Mouse (Mus musculus): ENCODE measurements around the gene Fam32a.

The Fam32a gene

DNA sequence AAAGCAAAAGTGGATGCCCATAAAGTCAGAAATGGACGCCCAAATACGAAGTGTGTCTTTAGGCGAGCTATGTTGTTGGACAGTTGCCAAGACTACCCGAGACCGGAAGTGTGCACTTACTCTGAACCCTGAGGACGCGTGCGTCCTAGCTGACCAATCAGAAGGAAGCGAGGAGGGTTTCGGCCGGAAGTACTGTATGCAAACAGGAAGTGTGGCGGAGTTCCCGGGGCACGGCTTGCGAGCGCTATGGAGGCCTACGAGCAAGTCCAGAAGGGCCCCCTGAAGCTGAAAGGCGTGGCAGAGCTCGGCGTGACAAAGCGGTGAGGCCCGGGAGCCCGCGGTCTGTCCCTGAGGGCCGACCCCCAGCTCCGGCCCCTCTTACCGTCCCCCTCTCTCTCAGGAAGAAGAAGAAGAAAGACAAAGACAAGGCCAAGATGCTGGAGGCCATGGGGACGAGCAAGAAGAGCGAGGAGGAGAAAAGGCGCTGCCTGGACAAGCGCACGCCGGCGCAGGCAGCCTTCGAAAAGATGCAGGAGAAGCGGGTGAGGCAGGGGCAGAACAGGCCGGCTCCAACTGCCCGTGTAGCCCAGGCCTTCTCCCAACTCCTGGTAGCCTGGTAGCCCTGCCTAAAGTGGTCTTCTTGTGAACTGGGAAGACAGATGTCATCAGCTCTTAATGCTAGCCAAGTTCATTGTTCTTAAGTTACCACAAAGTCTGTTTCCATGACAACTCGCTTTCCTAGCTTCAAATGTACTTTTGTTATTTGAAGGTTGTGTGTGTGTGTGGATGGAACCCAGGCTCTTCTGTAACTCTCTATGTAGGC is at the start of gene Fam32a:
Gene Fam32a, plus strand, starts transcription at position 190 of the 823 bp plus-strand sequence.
- DNase-seq = peak; percentile 74 to 79

DNA sequence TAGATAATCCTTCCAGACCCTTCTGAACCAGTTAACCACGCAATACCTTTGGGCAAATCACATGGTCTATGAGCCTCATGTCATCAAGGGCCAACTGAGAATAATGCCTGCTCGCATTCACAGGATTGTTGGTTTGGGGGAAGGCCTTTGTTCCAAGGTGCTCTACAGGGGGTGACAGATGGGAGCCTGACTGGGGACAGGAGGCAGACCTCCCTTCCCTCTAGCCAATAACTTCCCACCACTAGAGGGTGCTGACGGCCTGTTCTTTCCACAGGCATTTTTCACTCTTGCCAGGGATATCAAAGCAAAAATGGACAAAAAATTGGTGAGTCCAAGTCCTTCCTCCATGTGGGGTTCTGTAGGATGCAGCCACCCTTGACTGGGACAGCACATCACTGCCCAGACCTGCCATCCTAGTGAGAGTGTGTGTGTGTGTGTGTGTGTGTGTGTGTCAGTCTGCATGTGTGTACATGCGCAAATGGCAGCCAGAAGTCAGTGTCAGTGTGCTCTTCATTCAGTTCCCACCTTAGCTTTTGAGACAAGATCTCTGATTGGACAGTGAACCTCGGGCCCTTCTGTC is 42.1 kb upstream of the Fam32a start:
- peak; percentile 55 to 81 for DNase-seq

DNA sequence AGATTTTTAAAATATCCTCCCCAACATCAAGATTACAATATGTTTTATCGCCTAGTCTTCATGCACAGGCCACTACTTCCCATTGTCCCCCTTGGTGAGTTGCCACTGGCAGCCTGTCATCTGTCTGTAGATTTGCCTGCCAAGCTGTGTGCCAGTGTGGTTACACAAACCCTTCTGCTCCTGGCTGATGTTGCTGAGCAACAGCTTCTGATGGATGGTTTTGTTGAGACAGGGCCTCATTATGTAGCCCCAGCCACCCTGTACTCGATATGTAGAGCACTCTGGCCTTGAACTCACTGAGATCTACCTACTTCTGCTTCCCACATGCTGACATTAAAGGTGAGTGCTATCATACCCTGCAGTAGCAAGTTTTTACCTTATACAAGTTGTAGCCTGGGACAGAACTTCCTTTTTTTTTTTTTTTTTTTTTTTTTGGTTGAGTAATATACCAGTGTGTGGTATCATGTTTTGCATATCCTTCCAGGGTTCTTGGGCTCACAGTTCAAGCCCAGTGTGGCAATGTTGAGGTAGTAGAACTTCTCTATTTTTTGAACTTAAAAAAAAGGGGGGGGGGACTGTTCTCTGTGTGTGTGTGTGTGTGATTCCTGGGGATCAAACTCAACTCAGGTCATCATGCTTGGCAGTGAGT is 35.9 kb upstream of the Fam32a start:
- DNase-seq = peak; percentile 27 to 32

DNA sequence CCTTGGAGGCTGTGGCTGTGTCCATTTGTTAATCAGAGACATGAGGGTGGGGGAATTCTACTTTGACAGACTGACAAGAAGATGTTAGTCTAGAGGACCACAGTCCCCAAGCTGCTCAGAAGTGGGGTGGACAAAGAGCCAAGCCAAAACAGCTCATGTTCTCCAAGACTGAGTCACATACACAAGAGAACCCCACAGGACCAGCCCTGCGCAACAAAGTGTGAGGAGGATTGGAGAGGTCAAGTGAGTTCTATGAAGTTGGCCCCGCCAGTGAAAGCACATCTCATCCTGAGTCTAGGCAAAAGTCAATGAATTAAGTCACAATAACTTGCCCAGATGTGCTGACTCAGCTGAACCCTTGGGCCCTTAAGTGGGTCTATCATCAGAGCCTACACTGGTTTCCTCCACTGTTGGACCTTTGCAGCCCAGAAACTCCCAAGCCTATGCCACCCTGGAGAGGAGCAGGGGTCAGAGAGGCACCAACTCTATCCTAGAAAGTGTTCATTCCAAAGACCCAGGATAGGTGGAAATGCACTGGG is 31.7 kb upstream of the Fam32a start:
- DNase-seq = no peak

DNA sequence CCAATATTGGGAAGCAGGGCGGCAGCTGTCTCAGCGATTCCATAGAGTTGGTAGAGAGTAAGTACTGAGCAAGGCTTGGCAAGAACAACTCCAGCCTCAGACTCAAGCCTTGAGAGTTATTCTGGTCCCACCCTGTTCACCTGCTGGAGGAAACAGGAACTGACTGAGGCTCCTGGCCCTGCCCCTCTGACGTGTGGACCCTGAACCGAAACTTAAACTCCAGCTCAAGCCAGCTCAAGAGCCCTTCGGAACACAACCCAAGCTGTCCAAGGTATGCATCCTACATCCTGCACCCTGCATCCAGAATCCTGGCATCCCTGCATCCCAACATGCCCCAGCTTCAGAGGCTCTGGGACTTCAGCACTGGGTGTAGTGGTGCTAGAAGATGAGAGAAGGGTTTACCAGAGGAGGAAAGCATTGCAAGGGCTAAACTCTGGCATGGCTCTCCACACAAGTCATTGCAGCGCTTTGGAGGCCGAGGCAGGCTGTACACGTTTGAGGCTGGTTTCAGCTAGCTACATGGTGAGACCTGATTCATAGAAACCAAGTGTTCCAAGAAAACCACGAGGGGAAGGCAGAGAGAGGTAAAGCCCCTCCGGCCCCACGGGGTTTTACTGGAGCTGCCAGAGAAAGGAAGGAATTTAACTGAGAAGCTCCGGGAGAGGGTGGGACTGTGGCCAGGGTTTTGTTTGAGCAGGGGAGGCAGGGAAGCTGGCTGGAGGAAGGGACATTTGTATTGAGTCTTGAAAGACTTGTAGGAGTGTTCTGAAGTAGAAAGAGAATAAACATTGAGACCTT is 29.9 kb upstream of the Fam32a start, which contains the start of gene Hsh2d:
Gene Hsh2d, plus strand, starts transcription at position 222 of the 798 bp plus-strand sequence.
- peak; percentile 70 to 78 for DNase-seq

DNA sequence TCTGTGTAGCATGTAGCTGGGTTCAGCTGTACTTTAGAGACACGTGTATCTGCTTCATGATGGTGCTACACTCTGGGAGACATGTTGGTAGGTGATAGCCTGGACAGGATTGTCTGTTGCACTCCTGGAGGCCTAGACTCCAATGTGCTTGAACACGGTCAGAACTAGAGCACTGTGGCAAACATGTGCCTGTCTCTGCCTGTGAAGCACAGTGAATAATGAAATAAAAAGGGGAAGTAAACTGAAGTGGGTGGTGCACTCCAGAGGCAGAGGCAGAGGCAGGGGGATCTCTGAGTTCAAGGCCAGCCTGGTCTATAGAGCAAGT is 29.4 kb upstream of the Fam32a start:
- DNase-seq = no peak

DNA sequence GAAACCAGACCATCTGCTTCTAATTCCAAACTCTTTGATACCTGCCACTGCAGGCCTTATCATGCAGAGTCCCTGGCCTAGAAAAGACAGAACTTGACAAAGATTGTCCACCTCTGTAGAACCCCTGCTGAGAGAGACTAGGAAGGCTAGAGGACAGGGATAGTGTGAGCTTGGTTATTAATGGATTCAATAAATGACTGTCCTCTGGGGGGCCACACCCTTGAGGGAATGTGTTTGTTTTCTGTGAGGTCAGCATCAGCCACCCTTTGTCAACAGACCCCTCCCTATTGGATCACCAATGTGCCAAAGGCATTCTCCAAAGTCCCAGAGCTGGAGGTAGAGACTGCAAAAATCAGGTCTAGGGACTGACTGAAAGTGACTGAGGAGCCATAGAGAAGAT is 27.5 kb upstream of the Fam32a start:
- DNase-seq = no peak

DNA sequence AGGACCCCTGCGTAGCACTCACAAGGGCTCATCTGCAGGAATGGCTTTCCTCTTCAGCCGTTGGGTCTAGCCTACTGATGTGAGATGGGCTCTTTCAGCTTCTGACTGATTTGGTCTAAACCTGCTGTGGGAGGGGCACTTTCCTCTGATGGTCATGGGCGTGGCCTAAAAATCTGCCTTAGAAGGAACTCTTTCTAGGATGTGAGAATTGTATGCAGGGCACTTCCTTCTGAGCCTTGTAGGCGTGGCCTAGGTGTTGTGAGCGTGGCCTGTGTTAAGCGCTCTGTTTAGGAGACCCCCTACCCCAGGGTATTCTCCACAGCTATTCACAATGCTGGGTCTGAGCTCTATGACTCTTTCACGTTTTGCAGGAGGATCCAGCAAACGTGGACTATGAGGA is 21.5 kb upstream of the Fam32a start:
- no peak for DNase-seq

DNA sequence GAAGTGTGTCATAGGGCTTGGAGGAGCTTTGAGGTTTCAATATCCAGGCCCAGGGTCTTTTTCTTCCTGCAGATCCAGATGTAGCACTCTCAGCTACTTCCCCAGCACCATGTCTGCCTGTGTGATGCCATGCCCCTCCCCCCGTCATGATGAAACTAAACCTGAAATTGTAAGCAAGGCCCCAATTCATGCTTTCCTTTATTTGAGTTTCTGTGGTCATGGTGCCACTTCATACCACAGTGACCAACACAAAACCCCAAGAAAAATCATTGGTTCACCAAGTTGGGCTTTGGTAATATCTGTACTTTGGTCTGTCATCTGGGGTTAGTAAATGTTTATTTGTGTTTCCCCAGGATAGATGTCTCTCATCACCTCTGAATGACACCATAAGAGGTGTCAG is 10.9 kb upstream of the Fam32a start:
- no peak for DNase-seq

DNA sequence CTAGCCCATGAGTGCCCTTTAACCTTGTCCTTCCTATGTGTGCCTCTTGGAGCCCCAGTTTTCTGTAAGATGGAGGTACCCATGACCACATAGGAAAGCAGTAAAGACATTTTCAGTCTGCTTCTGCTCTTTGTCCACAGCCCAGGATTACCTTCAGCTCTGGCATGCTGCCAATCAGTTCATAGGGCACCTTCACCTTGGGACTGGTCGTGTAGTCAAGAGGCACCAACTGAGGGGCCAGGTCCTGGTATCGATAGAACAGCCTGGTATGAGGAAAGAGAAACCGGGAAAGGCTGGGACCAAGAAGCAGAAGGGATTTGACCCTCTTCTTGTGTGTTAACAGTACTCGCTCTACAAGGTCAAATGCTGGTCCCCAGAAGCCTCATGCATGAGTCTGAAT is 9.3 kb upstream of the Fam32a start:
- no peak for DNase-seq

DNA sequence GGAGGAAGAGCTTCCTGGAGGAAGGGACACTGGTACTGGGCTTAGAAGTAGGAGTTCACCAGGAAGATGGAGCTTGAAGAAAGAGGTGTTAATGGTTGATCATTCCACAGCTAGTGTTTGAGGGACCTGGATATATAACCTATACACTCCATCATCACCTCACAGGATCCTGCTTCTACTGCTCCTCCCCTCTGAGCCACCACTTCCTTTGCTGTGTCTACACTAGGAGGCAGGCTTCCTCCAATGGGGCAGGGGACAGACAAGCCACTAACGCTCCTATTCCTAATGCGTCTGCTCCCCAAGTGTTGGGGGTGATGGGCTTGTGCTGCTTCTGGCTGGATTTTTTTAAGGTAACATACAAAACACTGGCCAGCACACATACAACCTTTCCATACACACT is 8.8 kb upstream of the Fam32a start:
- DNase-seq = no peak

DNA sequence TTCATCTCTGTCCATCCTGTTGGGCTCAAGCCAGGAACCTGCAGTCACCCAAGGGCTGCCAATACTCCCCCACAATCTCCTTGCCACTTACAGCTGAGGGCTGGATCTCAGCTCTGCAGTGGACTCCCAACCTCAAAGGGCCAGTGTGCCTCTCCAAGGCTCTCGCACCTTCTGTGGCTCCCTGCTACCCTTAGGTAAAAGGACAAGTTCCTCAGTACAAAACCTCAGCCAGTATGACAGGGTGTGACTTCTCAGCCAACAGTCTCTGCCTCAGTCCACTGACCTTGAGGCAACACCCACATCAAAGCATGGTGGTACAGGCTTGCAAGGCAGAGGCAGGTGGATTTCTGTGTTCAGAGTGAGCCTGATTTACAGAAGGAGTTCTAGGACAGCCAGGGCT is 7.7 kb upstream of the Fam32a start:
- DNase-seq = no peak

DNA sequence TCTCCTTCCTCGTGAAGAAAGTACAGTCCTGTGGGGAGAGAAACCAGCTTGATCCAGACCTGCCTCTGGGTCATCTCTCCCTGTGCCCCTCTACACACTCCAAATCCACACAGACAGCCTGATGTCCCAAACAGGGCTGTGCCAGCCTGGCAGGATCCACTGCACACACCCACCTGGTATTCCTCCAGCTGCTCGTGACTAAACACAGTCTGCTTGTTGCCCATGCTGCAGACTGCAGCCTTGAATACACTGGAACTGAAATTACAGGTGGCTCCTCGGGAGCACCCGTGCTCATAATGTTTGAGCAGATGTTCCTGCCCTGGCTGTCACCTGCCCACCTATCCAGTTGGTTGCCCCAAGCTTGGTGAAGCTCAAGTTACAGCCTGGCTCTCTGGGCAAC is 6.8 kb upstream of the Fam32a start, which contains the start of gene Cib3:
Gene Cib3, minus strand, starts transcription at position 87 of the 400 bp plus-strand sequence.
- no peak for DNase-seq

DNA sequence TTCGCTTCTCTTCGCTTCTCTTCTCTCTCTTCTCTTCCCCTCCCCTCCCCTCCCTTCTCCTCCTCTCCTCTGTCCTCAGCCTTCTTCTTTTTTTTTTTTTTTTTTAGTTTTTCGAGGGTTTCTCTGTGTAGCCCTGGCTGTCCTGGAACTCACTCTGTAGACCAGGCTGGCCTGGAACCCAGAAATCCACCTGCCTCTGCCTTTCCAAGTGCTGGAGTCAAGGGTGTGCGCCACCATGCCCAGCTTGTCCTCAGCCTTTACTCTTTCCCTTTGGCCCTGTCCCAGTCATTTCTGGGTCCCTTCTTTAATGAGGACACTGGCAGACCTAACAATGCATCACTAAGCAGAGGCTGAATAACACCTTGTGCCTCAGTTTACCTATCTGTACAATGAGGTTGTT is 6.0 kb upstream of the Fam32a start, which contains the start of gene Gm11034:
Gene Gm11034, minus strand, starts transcription at position 101 of the 400 bp plus-strand sequence.
- no peak for DNase-seq

DNA sequence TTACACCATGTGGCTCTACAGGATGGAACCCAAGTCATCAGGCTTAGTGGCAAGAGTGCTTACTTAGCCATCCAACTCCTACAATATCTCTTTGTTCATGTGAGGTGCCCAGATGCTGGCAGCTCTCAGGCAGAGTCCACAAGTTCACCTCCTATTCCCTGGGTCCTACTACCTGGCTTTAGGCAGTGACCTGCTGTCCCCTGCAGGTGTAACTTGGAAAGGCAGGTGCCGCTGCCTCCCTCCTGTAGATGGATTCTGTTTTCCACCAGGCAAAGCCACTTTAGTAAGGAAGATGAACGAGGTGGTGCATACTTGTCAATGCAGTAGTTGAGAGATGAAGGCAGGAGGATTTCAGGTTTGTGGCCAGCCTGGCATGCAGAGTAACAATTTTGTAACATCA is 4.5 kb upstream of the Fam32a start:
- peak; percentile 49 to 71 for DNase-seq

DNA sequence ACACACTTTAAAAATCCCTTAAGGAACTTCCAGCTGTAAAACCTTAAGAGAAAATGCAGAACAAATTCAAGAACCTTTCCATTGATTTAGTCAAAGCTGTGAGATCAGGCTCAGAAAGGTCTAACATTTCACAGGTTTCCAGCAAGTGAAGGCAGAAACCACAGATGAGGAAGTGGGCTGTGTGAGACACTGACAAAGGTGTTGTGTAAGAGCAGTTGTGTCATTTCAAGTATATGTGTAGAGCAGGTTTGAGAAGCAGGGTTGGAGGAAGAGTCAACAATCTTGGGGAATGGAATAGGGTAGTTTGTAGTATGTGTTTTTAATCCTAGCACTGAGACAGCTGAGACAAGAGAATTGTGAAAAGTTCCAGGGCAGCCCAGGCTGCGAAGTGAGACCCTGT is 3.7 kb upstream of the Fam32a start:
- DNase-seq = no peak

DNA sequence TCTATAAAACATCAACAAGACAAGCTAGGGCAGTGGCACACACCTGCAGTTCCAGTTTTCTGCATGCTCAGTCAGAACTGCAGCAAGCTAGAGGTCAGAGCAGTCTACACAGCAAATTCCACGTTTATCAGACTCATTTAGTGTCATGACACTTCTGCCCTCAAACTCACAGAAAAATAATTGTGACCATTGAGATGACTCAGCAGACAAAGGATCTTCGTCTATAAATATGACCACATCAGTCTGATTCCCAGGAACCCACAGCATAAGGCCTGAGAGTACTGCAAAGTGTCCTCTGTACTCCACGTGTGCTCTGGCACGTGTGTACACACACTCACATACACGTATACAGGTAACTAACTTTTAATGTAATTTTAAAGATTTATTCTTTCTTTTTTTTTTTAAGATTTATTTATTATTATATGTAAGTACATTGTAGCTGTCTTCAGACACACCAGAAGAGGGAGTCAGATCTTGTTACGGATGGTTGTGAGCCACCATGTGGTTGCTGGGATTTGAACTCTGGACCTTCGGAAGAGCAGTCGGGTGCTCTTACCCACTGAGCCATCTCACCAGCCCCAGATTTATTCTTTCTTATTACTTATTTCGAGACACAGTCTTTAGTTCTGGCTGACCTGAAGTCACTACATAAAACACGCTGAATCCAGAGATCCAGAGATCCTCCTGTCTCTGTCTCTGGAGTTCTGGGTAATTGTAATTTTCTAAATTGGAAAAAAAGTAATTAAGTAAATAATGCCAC is 569 bp upstream of the Fam32a start:
- DNase-seq = no peak

DNA sequence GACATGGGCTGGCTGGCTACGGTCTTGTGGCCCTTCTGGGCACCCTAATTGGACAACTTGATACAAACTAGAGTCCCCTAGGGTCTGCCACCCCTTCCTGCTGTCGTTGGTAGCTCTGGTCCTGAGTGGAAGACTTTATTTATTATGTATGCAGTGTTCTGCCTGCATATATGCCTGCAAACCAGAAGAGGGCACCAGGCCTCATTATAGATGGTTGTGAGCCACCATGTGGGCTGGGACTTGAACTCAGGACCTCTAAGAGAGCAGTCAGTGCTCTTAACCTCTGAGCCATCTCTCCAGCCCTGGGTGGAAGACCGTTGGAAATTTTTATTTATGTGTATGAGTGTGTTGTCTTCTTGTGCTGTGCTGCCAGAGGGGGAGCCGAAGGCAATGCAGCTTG is 1.2 kb downstream of the Fam32a start:
- no peak for DNase-seq

DNA sequence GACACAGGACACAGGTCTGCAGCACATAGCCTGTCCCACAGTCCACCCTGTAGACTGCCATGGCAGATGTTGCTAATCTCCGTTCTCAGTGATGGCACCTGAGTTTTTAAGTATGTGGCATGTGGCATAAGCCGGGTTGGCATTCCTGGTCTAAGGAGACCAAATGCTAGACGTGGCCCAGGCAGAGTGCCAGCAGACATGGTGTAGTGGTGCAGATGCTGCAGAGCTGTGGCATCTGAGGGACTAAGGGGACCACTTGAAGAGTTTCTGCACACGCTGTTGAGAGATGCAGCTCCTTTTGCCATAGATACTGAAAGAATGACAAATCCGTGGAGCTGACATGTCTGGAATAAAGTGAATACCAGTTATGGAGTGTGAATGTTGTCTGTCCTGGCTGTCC is 3.1 kb downstream of the Fam32a start:
- no peak for DNase-seq

DNA sequence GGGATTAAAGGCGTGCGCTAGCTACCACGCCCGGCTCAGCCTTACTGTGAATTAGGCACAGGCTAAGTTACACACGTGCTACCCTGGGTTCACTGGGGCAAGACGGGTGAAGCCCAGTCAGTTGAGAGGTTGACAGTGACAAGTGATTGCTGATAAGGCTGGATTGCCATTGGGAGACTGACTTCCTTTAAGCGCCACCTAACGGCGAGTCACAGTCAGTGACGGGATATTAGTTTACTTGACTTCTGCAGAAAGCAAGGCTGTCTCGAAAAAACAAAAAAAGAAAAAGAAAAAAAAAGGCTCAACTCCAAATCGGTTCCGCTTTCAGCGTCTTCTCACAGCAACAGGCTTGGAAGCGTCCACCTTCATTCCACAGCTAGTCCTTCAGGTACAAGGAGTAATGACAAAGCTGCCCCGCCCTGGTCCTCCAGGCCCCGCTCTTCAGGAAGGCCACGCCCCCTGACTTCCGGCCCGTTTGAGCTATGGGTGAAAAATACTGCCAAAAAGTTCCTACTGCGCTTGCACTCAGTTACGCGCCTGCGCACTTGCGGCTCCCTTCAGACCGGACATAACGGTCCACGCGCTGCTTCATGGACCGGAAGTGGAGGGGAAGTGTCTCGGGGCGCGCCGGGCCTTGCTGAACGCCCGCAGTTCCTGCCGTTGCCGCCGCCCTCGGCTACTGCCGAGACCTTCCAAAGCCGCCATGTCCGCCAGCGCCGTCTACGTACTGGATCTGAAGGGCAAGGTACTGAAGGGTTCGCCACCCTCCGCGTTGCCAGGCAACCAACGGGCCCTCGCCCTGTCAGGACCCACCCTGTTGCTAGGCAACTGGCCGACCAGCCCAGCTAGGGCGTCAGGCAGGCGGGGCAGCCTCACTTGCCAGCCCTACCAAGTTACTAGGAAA is 20.2 kb downstream of the Fam32a start, which contains the start of gene Ap1m1:
Gene Ap1m1, plus strand, starts transcription at position 520 of the 904 bp plus-strand sequence.
- DNase-seq = peak; percentile 94 to 97

DNA sequence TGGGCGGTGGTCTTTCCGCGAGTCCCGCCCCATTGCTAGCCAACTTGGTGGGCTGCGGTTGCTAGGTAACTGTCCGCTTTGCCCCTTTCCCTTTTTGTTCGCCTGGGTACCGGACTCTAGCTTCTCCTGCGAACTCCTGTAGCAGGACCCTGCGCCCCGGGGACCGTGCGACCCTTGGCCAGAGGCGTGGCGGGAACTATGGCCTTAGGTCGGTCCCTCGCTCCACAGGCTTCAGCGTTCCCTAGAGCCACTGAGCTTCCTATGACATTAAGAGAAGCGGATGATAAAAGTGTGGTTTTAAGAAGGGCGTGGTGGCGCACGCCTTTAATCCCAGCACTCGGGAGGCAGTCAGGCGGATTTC is 20.9 kb downstream of the Fam32a start:
- no peak for DNase-seq

Data from spleen, adult 18-20 months (tissue).